Mouse (Mus musculus) limb, embryonic 12.5 days (tissue): ENCODE measurements at regions not wholly inside any gene's neighbourhood (a gene's known extent, or its start where the extent isn't known, plus 50 kb on each side); places are given as distances from the start of the nearest gene placed in this dataset.

Experiments used
- ATAC-seq: fragments of 200-750 bp; cut with Nextera tagmentation; 2 replicates; pipeline ENCODE4 v1.8.0; 2017; ENCODE audit warnings: low read depth, moderate TSS enrichment; ENCODE audit not compliant: insufficient number of reproducible peaks, insufficient read depth, low FRiP score, low TSS enrichment
- H3K27ac ChIP-seq: fragments of 300-500 bp; sonication (generic); 2 replicates; pipeline ENCODE4 v1.5.1; 2016; ENCODE audit warnings: mild to moderate bottlenecking, moderate library complexity
- H3K27me3 ChIP-seq: fragments of 300-500 bp; sonication (generic); 2 replicates; pipeline ENCODE4 v1.6.1; 2016; ENCODE audit warnings: mild to moderate bottlenecking, moderate library complexity
- H3K36me3 ChIP-seq: fragments of 300-500 bp; sonication (generic); 2 replicates; pipeline ENCODE4 v1.6.1; 2016; ENCODE audit warnings: mild to moderate bottlenecking, moderate library complexity
- H3K4me1 ChIP-seq: fragments of 300-500 bp; sonication (generic); replicated peaks from 2 replicates; pipeline ENCODE4 v1.6.1; 2016
- H3K4me2 ChIP-seq: fragments of 300-500 bp; sonication (generic); 2 replicates; pipeline ENCODE4 v1.6.1; 2016; ENCODE audit warnings: mild to moderate bottlenecking, moderate library complexity
- H3K4me3 ChIP-seq: fragments of 300-500 bp; sonication (generic); replicated peaks from 2 replicates; pipeline ENCODE4 v1.5.1; 2016; ENCODE audit warnings: mild to moderate bottlenecking
- H3K9ac ChIP-seq: fragments of 300-500 bp; sonication (generic); replicated peaks from 2 replicates; pipeline ENCODE4 v1.6.1; 2016; ENCODE audit warnings: mild to moderate bottlenecking, moderate library complexity
- H3K9me3 ChIP-seq: fragments of 300-500 bp; sonication (generic); 2 replicates; pipeline ENCODE4 v1.6.1; 2016; ENCODE audit warnings: mild to moderate bottlenecking, moderate library complexity
- WGBS: fragments of 180-500 bp; shearing (Covaris S2); methylation state at CpG from one replicate; pipeline ENCODE4 v1.1.7; 2016; 5-methylcytosine and 5-hydroxymethylcytosine counted together

DNA sequence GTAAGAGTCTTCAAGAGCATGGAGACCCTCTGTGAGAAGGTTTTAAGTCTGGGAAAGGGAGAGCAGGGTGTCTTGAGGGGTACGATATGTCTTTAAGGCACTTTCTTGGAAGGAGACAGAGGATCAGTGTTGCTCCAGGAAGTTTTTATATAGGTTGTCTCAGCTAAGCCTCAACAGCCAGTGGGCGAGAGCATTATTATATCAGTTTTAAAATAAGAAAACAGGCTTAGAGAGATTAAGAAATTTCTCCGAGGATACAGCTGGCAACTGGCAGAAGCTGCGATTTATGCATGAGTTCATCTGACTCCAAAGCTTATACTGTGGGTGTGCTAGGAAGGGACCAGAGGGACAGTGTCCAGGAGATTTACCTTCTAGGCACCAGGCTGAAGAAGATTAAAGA lies 188.0 kb upstream of the Eif4g2 start:
- WGBS = 89% methylated on average over 4 of the region's 4 CpGs
- ATAC-seq = no peak
- Histone ChIP-seq H3K36me3 (no peaks in the 10 kb centered on the region), H3K27ac (no peak overlapping the region), H3K9me3 (no peaks in the 10 kb centered on the region), H3K27me3 (no peaks in the 10 kb centered on the region), H3K4me2 (no peak overlapping the region), H3K9ac (no peak overlapping the region), H3K4me3 (no peak overlapping the region), H3K4me1 (no peaks in the 10 kb centered on the region)

DNA sequence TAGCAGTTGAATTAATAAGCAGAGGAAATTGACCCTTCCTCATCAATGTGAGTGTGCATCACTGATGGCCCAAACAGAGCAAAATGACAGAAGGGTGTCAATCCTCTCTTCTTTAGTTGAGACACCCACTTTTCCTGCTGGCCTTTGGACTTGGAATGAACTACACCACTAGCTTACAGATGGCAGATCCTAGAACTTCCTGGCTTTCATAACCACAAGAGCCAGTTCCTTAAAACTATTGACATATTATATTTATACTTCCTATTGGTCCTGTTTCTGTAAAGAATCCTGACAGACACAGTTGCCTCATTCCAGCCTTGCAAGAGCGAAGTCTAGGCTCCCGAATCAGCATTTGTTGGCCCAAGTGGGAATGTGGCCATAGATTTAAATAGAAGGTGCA lies 185.4 kb upstream of the Eif4g2 start:
- Histone ChIP-seq H3K27me3 (no peaks in the 10 kb centered on the region), H3K36me3 (no peaks in the 10 kb centered on the region), H3K4me1 (no peaks in the 10 kb centered on the region), H3K27ac (no peak overlapping the region), H3K9ac (no peak overlapping the region), H3K4me3 (no peak overlapping the region), H3K4me2 (no peak overlapping the region), H3K9me3 (no peaks in the 10 kb centered on the region)
- WGBS = 94% methylated on average over 2 of the region's 2 CpGs
- no peak for ATAC-seq

DNA sequence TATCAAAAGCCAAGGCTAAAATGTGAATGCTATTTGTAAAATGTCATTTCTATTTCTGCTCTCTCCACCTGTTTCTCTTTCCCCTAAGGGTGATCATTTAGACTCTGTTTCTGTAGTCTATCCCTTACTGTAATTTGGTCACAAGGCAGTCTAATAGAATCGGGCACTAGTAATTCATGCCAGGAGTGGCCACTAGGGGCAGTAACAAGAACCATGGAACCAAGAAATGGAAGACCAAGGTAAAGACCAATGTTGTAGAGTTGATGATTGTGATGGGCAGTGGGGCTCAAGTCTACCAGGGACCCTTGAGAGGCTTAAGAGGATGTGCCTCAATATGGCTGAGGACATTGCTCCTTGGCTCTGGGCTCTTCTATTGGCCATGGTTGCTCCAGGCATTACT lies 180.5 kb upstream of the Eif4g2 start:
- H3K4me3 ChIP-seq = no peak overlapping the region
- no peaks in the 10 kb centered on the region for H3K36me3 ChIP-seq
- no peaks in the 10 kb centered on the region for H3K4me1 ChIP-seq
- no peak overlapping the region for H3K27ac ChIP-seq
- no peaks in the 10 kb centered on the region for H3K9me3 ChIP-seq
- no peak overlapping the region for H3K4me2 ChIP-seq
- WGBS = 66% methylated on average over 1 of the region's 1 CpGs
- no peak for ATAC-seq
- no peak overlapping the region for H3K9ac ChIP-seq
- no peaks in the 10 kb centered on the region; the same call in 1 of the 2 replicates for H3K27me3 ChIP-seq

DNA sequence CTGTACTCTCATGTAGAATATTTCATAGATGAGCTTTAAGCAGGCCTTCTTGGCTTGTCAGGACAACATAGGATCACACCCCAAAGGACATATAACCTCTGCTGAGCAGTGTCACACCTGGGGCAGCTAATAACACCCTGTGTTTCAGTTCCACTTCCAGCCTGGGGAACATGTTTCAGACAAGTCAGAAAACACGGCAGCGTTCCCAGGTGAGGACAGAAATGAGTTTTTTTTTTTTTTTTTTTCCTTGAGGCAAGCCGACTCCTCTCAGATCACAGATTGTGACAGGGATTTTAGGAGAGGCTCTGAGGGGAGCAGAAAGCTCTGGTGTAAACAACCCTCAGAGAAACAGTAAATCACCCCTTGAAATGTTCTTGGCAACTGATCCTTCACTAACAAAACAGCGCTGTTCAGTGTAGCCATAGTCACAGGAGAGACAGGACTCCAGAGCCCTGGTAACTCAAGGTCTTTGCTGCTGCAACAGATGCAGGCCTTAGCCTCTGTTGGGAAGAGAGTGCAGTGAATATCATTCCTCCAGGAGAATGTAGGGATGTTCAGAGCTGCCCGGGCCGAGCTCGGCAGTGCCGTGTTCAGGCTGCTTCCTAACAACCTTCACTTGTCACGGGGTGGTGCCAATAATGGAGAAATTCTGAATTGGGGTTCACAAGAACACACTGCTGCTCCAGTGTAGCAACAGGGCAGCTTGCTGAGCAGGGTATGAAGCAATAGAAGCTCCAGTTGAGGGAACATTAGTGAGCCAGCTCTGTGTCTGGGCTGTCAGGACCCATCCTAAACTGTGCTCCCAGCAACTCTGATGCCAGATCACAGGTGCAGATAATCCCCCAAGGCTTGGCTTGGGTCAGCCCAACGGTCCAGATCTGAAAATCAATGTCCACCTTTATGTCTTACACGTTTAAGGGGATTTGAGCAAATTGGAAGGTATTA lies 177.1 kb upstream of the Eif4g2 start:
- Histone ChIP-seq H3K27me3 (no peaks in the 10 kb centered on the region; the same call in 1 of the 2 replicates), H3K9ac (no peak overlapping the region), H3K27ac (peak overlapping the region; percentile 53; the same call in 1 of the 2 replicates), H3K4me1 (no peaks in the 10 kb centered on the region), H3K4me3 (no peak overlapping the region), H3K36me3 (no peaks in the 10 kb centered on the region), H3K4me2 (no peak overlapping the region), H3K9me3 (no peaks in the 10 kb centered on the region)
- WGBS = 56% methylated on average over 11 of the region's 11 CpGs
- no peak for ATAC-seq

DNA sequence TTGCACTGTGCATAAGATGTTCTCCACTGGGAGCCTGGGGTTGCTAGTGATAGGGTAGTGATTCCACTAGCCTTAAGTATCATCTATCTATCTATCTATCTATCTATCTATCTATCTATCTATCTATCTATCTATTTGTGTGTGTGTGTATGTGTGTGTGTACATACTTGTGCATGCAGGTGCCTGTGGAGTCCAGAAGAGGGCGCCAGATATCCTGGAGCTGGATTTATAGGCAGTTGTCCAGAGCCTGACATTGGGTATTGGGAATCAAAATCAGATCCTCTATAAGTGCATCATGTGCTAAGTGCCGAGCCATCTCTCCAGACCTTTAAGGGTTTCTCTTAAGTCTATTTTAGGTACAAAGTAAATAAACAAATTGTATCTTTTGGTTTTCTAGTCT lies 175.0 kb upstream of the Eif4g2 start:
- no peak overlapping the region for H3K4me3 ChIP-seq
- no peak overlapping the region for H3K27ac ChIP-seq
- no peaks in the 10 kb centered on the region; the same call in 1 of the 2 replicates for H3K27me3 ChIP-seq
- H3K9me3 ChIP-seq = no peaks in the 10 kb centered on the region
- no peaks in the 10 kb centered on the region for H3K36me3 ChIP-seq
- H3K4me2 ChIP-seq = no peak overlapping the region
- H3K4me1 ChIP-seq = no peaks in the 10 kb centered on the region
- ATAC-seq = no peak
- H3K9ac ChIP-seq = no peak overlapping the region
- WGBS = 76% methylated on average over 2 of the region's 2 CpGs

DNA sequence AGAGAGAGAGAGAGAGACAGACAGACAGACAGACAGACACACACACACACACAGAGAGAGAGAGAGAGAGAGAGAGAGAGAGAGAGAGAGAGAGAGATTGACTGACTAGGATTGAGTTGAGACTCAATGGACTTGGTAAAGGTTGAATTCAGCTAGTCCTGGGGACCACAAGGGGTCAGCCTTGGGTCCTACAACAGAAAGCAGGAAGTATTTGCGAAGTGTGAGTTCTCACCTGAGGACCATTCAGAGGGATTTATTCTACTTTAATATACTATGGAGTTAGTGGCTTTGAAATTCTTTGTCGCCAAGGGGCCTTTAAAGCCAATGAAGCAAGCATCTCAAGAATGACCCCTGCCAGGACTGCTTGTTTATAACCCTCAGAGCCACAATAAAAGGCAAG lies 173.4 kb upstream of the Eif4g2 start:
- Histone ChIP-seq H3K27me3 (no peaks in the 10 kb centered on the region; the same call in 1 of the 2 replicates), H3K9me3 (no peaks in the 10 kb centered on the region), H3K9ac (no peak overlapping the region), H3K4me1 (no peaks in the 10 kb centered on the region), H3K36me3 (no peaks in the 10 kb centered on the region), H3K27ac (no peak overlapping the region), H3K4me3 (no peak overlapping the region), H3K4me2 (no peak overlapping the region)
- ATAC-seq = no peak
- 38% methylated on average over 2 of the region's 2 CpGs for WGBS

DNA sequence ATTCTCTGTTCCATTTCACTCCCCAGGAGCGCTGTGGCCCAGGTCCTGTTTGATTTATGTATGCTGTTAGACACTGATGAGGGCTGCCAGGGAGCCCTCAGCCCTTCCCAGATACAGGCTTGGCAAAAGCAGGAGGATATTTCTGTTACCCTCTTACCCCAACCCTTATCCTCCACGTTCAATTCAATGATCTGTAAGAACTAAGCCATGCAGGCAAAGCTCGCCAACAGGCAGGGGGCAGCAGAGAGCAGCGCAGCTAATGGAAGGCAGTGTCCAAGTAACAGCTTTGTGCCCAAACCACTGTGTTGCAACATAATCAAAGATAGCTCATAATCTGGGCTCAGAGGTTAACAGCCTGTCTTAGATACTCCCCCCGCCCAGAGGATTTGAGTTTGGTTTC lies 166.8 kb upstream of the Eif4g2 start:
- no peak overlapping the region for H3K27ac ChIP-seq
- H3K9ac ChIP-seq = no peak overlapping the region
- WGBS = 38% methylated on average over 5 of the region's 5 CpGs
- no peaks in the 10 kb centered on the region for H3K9me3 ChIP-seq
- no peaks in the 10 kb centered on the region for H3K4me1 ChIP-seq
- ATAC-seq = no peak
- no peak overlapping the region for H3K4me3 ChIP-seq
- peaks cover 6% of the 10 kb centered on the region; the same call in 1 of the 2 replicates for H3K27me3 ChIP-seq
- H3K4me2 ChIP-seq = no peak overlapping the region
- H3K36me3 ChIP-seq = no peaks in the 10 kb centered on the region

DNA sequence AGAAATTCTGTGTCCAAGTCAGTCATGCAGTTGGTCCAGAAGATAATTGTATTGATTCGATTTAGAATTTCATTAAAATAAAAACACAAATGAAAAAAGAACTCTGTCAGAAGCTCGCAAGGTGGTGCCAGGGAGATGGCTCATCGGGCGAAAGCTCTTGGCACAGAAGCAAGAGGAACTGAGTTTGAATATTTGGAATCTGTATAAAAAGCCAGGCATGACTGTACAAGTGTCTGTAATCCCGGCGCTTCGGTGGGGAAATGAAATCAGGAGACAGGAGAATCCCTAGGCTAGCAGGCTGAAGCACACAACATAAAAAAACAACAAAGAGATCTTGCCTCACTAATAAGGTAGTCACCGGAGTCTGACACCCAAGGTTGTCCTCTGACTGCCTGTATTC lies 162.7 kb upstream of the Eif4g2 start:
- Histone ChIP-seq H3K9ac (no peak overlapping the region), H3K4me1 (peaks cover 3% of the 10 kb centered on the region), H3K27me3 (peaks cover 20% of the 10 kb centered on the region), H3K4me3 (no peak overlapping the region), H3K36me3 (no peaks in the 10 kb centered on the region), H3K27ac (no peak overlapping the region), H3K4me2 (no peak overlapping the region), H3K9me3 (no peaks in the 10 kb centered on the region)
- WGBS = 92% methylated on average over 8 of the region's 8 CpGs
- no peak for ATAC-seq

DNA sequence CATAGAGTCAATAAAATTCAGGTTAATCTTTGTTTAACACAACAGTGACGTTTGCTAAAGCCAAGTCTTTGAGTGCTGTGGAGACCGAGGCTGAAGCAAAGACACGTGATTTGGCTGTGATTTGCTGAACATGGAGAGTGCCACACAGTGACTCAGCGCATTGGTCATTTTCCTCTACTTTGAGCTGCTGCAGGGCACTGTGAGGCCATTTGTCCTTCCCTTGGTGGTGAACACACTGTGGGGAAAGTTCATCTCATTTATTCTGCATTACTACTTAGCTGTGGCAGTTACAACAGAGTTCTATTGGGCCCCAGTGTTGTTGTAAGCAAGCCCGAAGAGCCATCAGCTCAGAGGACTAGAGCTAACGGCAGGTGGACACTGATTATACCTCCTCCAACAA lies 162.2 kb upstream of the Eif4g2 start:
- Histone ChIP-seq H3K36me3 (no peaks in the 10 kb centered on the region), H3K4me2 (no peak overlapping the region), H3K4me1 (peaks cover 8% of the 10 kb centered on the region), H3K27ac (no peak overlapping the region), H3K9me3 (no peaks in the 10 kb centered on the region), H3K27me3 (peaks cover 20% of the 10 kb centered on the region), H3K9ac (no peak overlapping the region), H3K4me3 (no peak overlapping the region)
- WGBS = 80% methylated on average over 6 of the region's 6 CpGs
- ATAC-seq = no peak

DNA sequence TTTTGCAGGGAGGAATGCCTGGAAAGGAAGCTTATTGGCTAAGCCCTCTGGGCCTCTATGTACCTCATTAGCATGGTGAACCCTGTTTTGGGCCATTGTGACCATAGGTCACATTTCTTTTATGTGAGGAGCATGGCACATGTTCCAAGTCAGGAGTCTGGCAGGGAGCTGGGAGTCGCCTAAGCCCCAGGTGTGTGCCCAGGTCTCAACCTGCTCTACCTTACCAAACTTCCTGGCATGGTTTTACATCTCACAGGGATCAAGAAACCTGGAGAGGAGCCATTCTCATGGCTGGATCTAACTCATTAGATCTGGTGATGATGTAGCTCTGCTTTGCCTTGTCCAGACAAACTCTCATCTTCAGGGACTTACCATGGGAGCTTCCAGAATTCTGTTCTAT lies 161.0 kb upstream of the Eif4g2 start:
- WGBS = 84% methylated on average over 1 of the region's 1 CpGs
- Histone ChIP-seq H3K27ac (no peak overlapping the region), H3K27me3 (peaks cover 20% of the 10 kb centered on the region), H3K4me1 (peaks cover 11% of the 10 kb centered on the region), H3K9ac (no peak overlapping the region), H3K4me2 (no peak overlapping the region), H3K36me3 (no peaks in the 10 kb centered on the region), H3K4me3 (no peak overlapping the region), H3K9me3 (no peaks in the 10 kb centered on the region)
- ATAC-seq = no peak

DNA sequence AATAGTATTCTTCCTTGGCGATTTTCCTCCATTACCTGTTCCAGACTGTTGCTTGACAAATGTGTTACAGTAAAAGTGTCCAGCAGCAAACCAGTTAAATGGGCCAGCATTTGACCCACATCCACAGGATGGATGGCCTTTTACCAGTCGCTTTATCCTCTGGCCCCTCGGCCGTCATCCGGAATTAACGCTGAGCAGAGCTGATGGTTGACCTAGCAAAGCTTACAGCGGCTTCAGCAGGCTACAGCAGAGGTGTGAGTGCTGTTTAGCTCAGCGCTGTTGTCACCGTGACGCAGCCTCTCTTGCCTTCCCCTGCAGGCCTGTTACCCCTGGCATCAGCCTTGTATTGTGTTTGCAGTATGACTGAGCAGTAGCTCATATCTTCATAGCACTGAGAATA lies 159.8 kb upstream of the Eif4g2 start:
- peaks cover 20% of the 10 kb centered on the region for H3K27me3 ChIP-seq
- ATAC-seq = no peak
- H3K36me3 ChIP-seq = no peaks in the 10 kb centered on the region
- 67% methylated on average over 10 of the region's 10 CpGs for WGBS
- H3K27ac ChIP-seq = no peak overlapping the region
- H3K4me1 ChIP-seq = peaks cover 11% of the 10 kb centered on the region
- H3K4me3 ChIP-seq = no peak overlapping the region
- no peaks in the 10 kb centered on the region for H3K9me3 ChIP-seq
- H3K4me2 ChIP-seq = no peak overlapping the region
- H3K9ac ChIP-seq = no peak overlapping the region

DNA sequence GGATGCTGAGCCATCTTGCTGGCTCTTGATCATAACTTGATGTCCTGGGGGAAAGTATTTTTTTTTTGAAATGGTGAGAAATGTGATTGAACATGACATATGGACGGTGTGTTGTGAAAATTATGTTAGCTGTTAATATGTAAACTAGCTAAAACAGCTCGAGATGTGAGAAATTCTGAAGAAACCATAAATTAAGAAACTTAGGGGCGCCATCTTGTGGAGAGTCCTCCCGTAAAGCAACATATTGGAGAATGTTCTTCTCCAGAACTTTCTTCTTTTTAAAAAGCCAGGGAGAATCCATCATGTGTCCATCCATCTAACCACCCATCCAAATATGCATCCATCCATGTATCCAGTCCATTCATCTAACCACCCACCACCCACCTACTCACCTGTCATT lies 158.7 kb upstream of the Eif4g2 start:
- no peaks in the 10 kb centered on the region for H3K36me3 ChIP-seq
- WGBS = 65% methylated on average over 4 of the region's 4 CpGs
- no peak for ATAC-seq
- no peak overlapping the region for H3K4me2 ChIP-seq
- peaks cover 11% of the 10 kb centered on the region for H3K4me1 ChIP-seq
- peaks cover 15% of the 10 kb centered on the region for H3K27me3 ChIP-seq
- H3K9me3 ChIP-seq = peaks cover 4% of the 10 kb centered on the region; the same call in 1 of the 2 replicates
- no peak overlapping the region for H3K9ac ChIP-seq
- no peak overlapping the region for H3K27ac ChIP-seq
- H3K4me3 ChIP-seq = no peak overlapping the region
